Mouse (Mus musculus) kidney, postnatal 10 days (tissue): Measurements from ENCODE around the gene Calml4.
A peak's percentile ranks its signal among the peaks of the same experiment; 100 is the strongest.
"Not testable (repeated sequence)": the region's sequence is repeated elsewhere in the genome, so short reads cannot be mapped to it uniquely, and the experiment has no call there.

Source experiments
- DNase-seq: peaks from one replicate; pipeline ENCODE4 v3.0.0; 2021; ENCODE audit warnings: mixed read lengths

Calml4 gene

DNA sequence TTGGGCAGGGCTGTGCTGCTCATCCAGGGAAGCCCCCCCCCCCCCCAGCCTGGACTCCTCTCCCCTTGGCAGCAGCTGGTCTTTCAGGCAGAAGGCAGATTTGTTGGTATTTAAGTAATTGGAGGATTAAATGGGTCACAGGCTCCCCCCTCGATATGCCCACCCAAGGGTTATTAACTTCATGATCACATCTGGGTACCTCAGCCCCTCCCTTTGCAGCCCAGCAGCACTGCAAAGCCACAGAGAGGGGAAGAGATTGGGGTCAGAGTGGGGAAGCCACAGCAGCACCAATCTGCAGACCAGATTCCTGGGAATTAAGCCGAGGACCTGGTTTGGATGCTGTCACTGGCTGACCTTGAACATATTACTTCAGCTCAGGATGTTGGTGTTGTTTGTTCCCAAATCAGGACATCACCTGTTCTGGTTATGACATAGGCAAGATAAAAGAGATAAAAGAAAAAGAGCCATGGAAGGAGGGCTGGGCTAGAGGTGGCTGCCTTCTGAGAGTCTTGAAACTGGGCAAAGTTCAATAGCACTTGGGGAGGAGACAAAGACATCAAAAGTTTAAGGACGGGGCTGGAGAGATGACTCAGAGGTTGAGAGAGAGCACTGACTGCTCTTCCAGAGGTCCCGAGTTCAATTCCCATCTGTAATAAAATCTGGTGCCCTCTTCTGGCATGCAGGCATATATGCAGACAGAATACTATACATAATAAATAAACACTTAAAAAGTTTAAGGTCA, 22.0 kb upstream of the Calml4 start:
- DNase-seq, result no peak

DNA sequence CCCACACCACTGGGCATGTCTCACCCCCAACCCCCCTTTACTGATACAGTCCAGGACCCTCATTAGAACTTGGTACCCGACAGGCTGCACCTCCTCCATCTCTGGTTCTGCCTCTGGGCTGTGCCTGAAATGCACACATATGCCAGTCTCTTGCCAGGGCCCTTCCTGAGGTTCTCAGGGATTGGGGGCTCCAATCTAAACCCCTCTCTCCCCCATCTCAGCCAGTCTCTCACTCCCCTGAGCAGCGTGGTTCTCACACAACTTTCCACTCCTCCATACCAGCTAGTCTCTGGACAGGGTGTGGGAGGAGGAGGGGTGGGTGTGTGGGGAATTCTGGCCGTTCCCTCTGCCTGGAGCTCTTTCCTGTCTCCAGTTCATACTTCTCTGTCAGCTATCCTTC, 20.3 kb upstream of the Calml4 start:
- no peak for DNase-seq

DNA sequence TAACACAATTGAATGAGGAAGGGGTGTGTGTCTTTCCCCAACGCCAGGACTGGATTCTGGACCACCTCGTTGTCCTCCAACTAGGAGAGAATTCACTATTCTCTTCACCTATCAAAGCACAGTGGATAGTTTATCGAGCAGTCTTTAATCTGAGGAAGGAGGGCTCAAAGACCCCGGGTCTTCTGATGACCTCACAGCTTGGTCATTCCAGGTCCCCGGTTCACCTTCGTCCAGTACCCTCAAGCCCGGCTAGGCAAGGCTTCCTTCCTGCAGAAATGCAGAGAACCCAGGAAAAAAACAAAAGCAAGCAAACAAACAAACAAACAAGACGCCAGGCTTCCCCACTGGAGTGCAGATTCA, 19.8 kb upstream of the Calml4 start:
- DNase-seq, result no peak

DNA sequence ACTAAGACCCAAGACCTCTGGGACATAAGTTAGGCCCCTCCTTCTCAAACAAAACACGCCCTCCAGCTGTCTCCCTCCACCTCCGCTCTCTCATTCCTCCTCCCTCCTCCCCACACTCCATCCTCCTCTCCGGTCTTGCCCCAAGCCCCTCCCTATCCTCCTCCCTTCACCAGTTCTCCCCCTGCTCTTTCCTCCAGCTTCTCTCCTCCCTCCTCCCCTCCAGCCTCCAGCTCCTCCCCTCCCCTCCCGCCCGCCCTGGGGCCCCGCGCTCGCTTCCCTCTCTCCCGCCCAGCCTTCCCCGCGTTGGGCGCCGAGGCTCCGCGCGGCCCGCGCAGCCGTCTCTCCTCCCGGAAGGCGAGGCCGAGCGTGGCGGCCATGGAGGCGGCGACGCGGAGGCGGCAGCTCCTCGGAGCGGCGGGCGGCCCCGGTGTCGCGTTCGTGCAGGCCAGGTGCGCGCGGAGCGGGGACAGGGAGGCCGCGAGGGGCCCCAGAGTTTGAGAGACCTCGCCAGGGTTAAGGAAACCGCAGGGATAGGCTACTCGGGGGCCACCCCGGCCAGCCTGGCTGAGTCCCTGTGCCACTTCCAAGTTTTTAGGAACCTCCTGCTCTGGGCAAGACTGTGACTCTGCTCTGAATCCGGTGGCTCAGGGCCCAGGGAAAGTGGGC, 19.2 kb upstream of the Calml4 start, which contains the start of gene Cln6:
Gene Cln6 (plus strand): TSS at position 280 of the 666 bp plus-strand sequence.
- peak; percentile 83 for DNase-seq

- peak; percentile 38 for DNase-seq
These were observed 18.6 kb upstream of the Calml4 start for GRCm38 (mm10) chr9:62839172-62839770.

DNA sequence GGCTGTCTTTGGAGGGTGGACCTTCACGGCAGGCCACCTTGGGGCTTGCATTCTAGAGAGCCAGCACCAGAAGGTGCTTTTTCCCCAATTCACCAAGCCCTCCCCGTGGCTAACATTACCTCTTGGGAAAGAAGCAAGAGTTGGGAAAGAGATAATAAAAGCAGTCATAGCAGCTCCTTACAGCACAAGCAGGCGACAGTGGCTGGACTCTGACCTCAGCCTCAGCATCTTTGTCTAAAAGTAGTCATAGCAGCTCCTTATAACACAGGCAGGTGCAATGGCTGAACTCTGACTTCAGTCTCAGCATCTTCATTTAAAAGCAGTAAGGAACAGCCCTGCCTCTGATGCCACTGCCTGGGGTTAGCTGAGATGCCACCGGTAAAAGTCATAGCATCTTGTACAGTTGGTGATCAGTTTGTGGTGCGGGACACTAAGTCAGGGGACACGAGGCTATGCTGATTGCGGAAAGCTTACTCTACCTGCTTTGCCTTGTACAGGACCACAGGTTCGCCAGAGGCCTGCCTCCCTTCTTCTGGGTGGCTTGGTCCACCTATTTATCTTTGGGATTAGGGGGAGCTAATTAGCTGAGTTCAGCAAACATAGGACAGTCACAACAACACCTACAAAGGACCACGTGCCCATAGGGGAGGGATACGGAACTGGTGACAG, 14.4 kb upstream of the Calml4 start:
- no peak for DNase-seq

DNA sequence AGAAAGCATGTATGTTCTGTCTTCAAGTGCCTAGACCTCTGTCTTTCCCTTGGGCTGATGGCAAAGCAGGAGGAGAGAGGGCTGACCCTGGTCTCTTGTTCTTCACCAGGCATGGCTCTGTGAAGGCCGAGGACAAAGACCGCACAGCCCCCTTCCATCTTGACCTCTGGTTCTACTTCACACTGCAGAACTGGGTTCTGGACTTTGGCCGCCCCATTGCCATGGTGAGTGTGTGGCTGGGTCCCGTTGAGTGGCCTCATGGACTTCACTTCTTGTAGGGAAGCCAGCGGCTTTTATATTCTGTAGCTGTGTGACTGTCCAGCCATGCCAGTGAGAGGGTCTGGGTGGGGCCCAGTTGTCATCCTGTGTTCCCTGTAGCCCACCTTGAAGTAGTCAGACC, 13.4 kb upstream of the Calml4 start:
- DNase-seq, result no peak

GRCm38 (mm10) chr9:62847694-62848093, 10.2 kb upstream of the Calml4 start:
- peak; percentile 93 for DNase-seq

GRCm38 (mm10) chr9:62848641-62849040, 9.2 kb upstream of the Calml4 start:
- DNase-seq, result no peak

- no peak for DNase-seq
These were observed 6.3 kb upstream of the Calml4 start for GRCm38 (mm10) chr9:62851571-62851970.

- peak; percentile 73 for DNase-seq
These were observed 3.4 kb upstream of the Calml4 start for GRCm38 (mm10) chr9:62854483-62854882.

DNA sequence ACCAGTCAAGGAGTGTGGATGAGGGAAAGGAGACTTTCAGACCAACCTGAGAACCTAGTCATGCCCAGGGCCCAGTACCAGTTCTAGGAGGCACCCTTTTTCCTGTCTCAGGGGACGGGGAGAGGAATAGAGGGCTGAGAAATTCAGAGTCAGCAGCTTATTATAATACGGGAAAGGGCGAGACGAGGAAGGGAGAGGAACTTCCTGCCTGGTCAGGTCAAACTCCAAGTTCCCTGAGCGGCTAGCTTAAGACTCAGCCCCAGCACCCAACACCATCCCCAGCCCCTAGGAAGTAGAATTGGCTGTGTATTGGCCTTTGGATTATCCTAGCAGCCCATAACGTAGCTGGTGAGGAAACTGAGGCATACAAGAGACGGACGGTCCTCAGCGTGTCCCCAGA, 664 bp upstream of the Calml4 start:
- DNase-seq, result peak; percentile 71

GRCm38 (mm10) chr9:62858266-62859019, 563 bp downstream of the Calml4 start:
- peak; percentile 30 for DNase-seq

- not testable (repeated sequence) for DNase-seq
These were observed 2.2 kb downstream of the Calml4 start for GRCm38 (mm10) chr9:62860102-62860501.

DNA sequence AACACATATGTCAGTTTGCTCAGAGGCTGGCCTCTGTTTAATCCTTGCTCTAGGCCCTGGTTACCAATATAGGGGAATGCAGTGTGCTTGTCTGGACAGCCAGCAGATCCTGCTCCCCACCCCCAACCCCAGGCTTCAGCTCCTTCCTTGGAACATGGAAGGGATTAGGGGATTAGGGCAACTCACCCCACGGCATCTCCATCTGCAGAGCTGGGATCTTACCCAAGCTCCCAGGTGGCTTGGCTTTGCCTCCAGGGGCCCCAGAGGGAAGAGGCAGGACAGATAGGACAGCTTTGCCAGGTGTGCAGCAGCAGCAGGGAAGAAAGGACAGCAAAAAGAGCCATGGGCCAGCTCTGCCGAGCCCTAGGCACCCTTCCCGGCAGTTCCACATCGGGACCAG, 3.0 kb downstream of the Calml4 start:
- no peak for DNase-seq

- DNase-seq, result not testable (repeated sequence)
These were observed 11.4 kb downstream of the Calml4 start for GRCm38 (mm10) chr9:62869236-62869635.

- DNase-seq, result no peak
These were observed 12.8 kb downstream of the Calml4 start for GRCm38 (mm10) chr9:62870728-62871127.

DNA sequence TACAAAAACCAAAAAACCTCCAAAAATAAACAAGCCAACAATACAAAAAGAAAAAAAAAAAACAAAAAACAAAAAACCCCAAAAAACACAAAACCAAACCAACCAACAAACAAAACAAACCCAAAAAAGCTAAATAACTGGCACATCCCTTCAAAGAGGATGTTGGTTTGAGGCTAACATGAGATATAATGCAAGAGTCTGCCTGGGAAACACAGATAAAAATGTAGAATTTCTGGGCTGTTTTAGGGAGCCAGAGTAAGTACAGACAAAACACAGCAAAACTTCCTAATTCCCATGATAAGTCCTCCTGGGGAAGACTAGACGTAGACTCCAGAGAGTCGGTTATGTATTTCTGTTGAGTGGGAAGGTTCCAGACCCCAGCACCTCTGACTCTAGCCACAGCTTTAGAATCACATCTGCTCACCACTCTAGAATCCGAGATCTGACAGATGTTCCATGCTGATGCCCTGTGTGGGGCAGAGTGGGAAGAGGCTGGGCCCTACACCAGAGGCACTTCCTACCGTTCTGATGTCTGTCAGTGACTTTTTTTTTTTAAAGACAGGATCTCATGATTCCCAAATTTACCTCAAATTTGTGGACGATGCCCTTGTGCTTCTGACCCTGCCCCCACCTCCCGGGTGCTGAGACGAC, 19.2 kb downstream of the Calml4 start:
- no peak for DNase-seq

DNA sequence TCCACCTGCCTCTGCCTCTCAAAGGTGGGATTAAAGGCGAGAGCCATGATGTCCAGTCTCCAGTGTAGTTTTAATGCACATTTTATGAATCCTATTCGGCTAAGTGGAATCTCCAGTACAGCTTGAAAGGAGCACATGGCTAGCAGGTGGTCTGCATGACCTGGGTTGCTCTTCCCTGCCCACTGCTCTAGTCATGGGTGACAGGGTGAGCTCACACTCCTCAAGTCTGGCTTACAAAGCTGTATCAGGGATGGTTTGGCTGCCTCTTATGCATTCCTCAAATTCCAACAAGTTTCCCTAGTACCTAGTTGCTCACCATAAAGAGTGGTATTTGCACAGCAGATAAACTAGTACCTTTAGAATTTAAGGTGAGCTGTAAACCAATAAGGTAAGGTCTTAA, 19.9 kb downstream of the Calml4 start:
- DNase-seq, result no peak

DNA sequence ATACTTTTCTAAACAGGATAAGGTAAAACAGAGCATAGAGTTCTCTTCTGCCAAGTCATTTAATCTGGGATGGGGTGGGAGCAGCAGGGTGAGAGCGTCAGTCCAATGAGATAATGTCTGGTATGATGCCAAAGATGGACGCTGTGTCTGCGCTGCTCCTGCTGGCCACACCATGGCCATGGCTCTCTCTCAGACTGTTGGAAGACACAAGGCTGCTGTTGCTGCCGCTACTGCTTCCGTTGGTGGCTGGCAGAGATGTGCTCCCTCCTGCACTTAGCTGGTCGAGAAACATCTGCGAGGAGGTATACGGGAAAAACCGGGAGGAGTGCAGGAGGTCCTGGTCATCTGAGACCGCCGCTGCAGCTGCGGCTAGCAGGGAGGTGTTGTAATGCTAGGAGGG, 24.0 kb downstream of the Calml4 start:
- peak; percentile 36 for DNase-seq

DNA sequence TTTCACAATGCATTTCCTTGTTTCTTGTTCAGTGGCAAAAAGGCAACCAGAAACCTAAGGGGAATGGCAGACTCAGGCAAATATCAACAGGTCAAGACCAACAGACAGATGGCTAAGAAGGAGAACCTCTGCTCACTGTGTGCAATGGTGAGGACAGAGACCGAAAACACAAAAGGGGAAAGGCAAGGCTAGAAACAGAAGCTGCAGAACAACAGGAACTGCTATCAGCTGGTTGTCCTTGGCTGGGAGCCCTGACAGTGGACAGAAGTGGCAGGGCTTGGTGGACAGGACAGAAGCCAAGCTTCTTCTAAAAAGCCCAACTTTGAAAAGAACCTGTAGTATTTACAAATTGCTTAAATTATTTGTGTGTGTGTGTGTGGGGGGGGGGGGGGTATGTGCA, 36.6 kb downstream of the Calml4 start:
- peak; percentile 64 for DNase-seq

GRCm38 (mm10) chr9:62901736-62902135, 43.9 kb downstream of the Calml4 start:
- no peak for DNase-seq
